Mouse (Mus musculus) heart, adult 11 months (tissue): Measurements from ENCODE around the gene Gm47841.

Experiments used
- DNase-seq: peaks from one replicate; pipeline ENCODE4 v3.0.0; 2022

Gm47841 gene

GRCm38 (mm10) chr15:101047194-101047555 lies at the start of gene Gm47841:
Gene Gm47841, minus strand, starts transcription at chr15:101047397.
- peak; percentile 94 for DNase-seq

- DNase-seq: peak; percentile 87
Observed at GRCm38 (mm10) chr15:101095392-101095791, 48.2 kb upstream of the Gm47841 start.

GRCm38 (mm10) chr15:101094979-101095378 lies 47.8 kb upstream of the Gm47841 start:
- no peak for DNase-seq

- DNase-seq: no peak
Observed at GRCm38 (mm10) chr15:101093988-101094387, 46.8 kb upstream of the Gm47841 start.

GRCm38 (mm10) chr15:101092829-101093648 lies 45.8 kb upstream of the Gm47841 start:
- DNase-seq: peak; percentile 96

- no peak for DNase-seq
Observed at GRCm38 (mm10) chr15:101092121-101092828, 45.1 kb upstream of the Gm47841 start.

- peak; percentile 81 for DNase-seq
Observed at GRCm38 (mm10) chr15:101091551-101091950, 44.4 kb upstream of the Gm47841 start.

GRCm38 (mm10) chr15:101088291-101088690 lies 41.1 kb upstream of the Gm47841 start:
- no peak for DNase-seq

GRCm38 (mm10) chr15:101086956-101087355 lies 39.8 kb upstream of the Gm47841 start:
- no peak for DNase-seq

GRCm38 (mm10) chr15:101086451-101086850 lies 39.3 kb upstream of the Gm47841 start:
- DNase-seq: no peak

GRCm38 (mm10) chr15:101084499-101084898 lies 37.3 kb upstream of the Gm47841 start:
- DNase-seq: no peak

GRCm38 (mm10) chr15:101082236-101082635 lies 35.0 kb upstream of the Gm47841 start:
- DNase-seq: peak; percentile 96

- peak; percentile 97 for DNase-seq
Observed at GRCm38 (mm10) chr15:101081035-101081548, 33.9 kb upstream of the Gm47841 start.

- peak; percentile 93 for DNase-seq
Observed at GRCm38 (mm10) chr15:101080031-101080520, 32.9 kb upstream of the Gm47841 start.

- peak; percentile 99 for DNase-seq
Observed at GRCm38 (mm10) chr15:101078731-101079156, 31.5 kb upstream of the Gm47841 start.

- peak; percentile 97 for DNase-seq
Observed at GRCm38 (mm10) chr15:101077813-101078730, 30.9 kb upstream of the Gm47841 start, which contains the start of gene Fignl2. Gene Fignl2, minus strand, starts transcription at chr15:101078567.

GRCm38 (mm10) chr15:101077001-101077812 lies 30.0 kb upstream of the Gm47841 start:
- DNase-seq: peak; percentile 94

GRCm38 (mm10) chr15:101076071-101077000 lies 29.1 kb upstream of the Gm47841 start:
- peak; percentile 95 for DNase-seq

GRCm38 (mm10) chr15:101075656-101076055 lies 28.5 kb upstream of the Gm47841 start:
- DNase-seq: no peak

- no peak for DNase-seq
Observed at GRCm38 (mm10) chr15:101075150-101075549, 28.0 kb upstream of the Gm47841 start.
